Mouse (Mus musculus): ENCODE results near the gene Tac2. TPM values are rescaled to one million over a fixed set of nuclear protein-coding genes. Genes with fewer than 3 reads are reported as not detected.
A peak's percentile ranks its signal among the peaks of the same experiment; 100 is the strongest.

Gene Tac2
- polyA plus RNA-seq, 1 experiment from 2014 or later: 18.4 TPM

GRCm38 (mm10) chr10:127739661-127740161, 15.4 kb downstream of the Tac2 start:
- H3K4me2 ChIP-seq: peak overlapping the region; percentile 83
- WGBS (ENCODE audit: insufficient replicate concordance): under 1% methylated on average over 46 of the region's 55 CpGs
- peak overlapping the region; percentile 79 for H3K27ac ChIP-seq (replicated peaks)
- H3K36me3 ChIP-seq (replicated peaks): peaks cover 35% of the 10 kb centered on the region
- H3K9ac ChIP-seq: peak overlapping the region; percentile 77
- peak overlapping the region; percentile 77 for H3K4me3 ChIP-seq (replicated peaks)
- peaks cover 65% of the 10 kb centered on the region for H3K4me1 ChIP-seq (replicated peaks)
- no peaks in the 10 kb centered on the region; the same call in 1 of the 2 replicates for H3K27me3 ChIP-seq
- ATAC-seq (ENCODE audit: insufficient read depth): peak; percentile 35
- no peaks in the 10 kb centered on the region for H3K9me3 ChIP-seq (replicated peaks)

- Histone ChIP-seq H3K4me1 (replicated peaks) (peaks cover 39% of the 10 kb centered on the region), H3K27ac (replicated peaks) (no peak overlapping the region), H3K9me3 (replicated peaks) (no peaks in the 10 kb centered on the region), H3K4me3 (replicated peaks) (no peak overlapping the region), H3K27me3 (no peaks in the 10 kb centered on the region; the same call in 1 of the 2 replicates), H3K4me2 (no peak overlapping the region), H3K9ac (no peak overlapping the region), H3K36me3 (replicated peaks) (peaks cover 53% of the 10 kb centered on the region)
- no peak for ATAC-seq (ENCODE audit: insufficient read depth)
- 77% methylated on average over 5 of the region's 5 CpGs for WGBS (ENCODE audit: insufficient replicate concordance)
These were observed 20.4 kb downstream of the Tac2 start for GRCm38 (mm10) chr10:127744661-127745060.

DNA sequence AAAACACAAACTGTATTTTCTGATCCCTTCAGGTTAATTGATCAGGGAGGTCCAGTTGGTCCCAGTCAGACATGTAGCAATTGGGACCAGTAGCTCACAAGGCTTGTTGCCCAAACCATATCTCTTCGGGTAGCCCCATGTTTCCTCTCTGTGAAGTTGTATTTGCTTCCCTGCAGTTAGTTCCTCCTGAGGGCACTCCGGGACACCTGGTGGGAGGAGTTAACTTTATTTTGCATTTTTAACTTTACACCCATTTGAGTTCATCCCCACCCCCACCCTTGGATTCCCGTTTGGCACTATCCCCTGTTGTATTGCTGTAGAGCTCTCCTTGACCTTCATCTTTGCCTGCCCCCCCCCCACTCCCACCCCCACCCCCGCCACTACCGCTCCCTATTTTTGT, 21.6 kb downstream of the Tac2 start:
- Histone ChIP-seq H3K27ac (replicated peaks) (no peak overlapping the region), H3K4me2 (no peak overlapping the region), H3K4me1 (replicated peaks) (peaks cover 35% of the 10 kb centered on the region), H3K27me3 (no peaks in the 10 kb centered on the region), H3K4me3 (replicated peaks) (no peak overlapping the region), H3K9me3 (replicated peaks) (no peaks in the 10 kb centered on the region), H3K9ac (no peak overlapping the region), H3K36me3 (replicated peaks) (peaks cover 53% of the 10 kb centered on the region)
- WGBS (ENCODE audit: insufficient replicate concordance): 44% methylated on average over 5 of the region's 5 CpGs
- no peak for ATAC-seq (ENCODE audit: insufficient read depth)

DNA sequence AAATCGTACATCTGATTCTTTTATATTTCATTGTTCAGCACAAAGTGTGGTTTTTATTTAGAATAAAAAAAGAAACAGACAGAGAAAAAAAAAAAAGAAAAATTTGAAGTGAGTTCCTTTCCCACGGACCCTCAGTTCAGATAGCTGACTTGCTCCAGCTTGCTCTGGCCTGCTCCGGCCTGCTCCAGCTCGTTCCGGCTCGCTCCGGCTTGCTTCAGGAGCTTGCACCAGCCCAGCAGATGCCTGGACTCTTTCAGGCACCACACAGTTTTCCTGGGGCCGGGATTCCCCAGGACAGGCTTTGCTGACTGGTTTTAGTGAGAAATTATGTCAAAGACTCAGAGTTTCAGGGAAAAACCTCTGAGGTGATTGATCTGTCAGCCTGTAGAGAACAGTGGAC, 23.0 kb downstream of the Tac2 start:
- H3K9me3 ChIP-seq (replicated peaks): no peaks in the 10 kb centered on the region
- H3K4me2 ChIP-seq: no peak overlapping the region
- no peak for ATAC-seq (ENCODE audit: insufficient read depth)
- 79% methylated on average over 8 of the region's 8 CpGs for WGBS (ENCODE audit: insufficient replicate concordance)
- peaks cover 42% of the 10 kb centered on the region for H3K36me3 ChIP-seq (replicated peaks)
- no peaks in the 10 kb centered on the region for H3K27me3 ChIP-seq
- H3K4me1 ChIP-seq (replicated peaks): peaks cover 32% of the 10 kb centered on the region
- H3K9ac ChIP-seq: no peak overlapping the region
- H3K27ac ChIP-seq (replicated peaks): no peak overlapping the region
- no peak overlapping the region for H3K4me3 ChIP-seq (replicated peaks)

DNA sequence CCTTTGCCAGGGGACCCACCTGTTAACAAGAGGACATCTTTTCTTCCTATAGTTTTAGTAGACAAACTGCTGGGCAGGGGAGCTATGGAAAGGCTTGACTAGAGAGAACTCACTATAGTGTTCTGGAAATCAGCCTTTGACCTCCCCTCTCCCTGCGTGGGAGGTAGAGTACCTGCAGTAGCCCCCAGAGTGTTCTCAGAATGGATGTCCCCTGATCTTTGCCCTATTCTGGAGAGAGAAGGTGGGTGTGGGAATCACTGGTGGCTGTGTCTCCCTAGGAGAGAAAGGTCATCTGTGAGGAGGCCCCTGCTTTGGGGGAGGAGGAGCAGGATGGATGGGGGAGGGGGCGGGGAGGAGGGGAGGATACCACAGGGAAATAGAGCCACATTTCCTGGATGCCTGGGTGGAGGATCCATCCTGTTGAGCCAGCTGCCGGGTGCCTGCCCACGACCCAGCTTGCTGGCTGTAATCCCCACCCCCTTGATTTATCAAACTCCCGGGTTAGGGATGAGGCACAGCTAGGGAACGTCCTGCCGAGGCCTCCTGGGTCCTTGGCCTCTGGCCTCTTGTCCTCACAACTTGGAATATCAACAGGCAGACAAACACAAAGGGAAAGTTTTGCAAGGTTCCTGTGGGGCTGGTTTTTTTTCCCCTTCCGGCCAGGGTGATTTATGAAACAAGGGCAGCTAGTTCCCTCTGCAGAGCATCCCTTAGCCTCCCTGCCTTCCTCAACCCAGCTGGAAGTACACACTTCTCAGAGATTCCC, 24.8 kb downstream of the Tac2 start:
- H3K4me1 ChIP-seq (replicated peaks): peaks cover 32% of the 10 kb centered on the region
- H3K9ac ChIP-seq: no peak overlapping the region
- WGBS (ENCODE audit: insufficient replicate concordance): 19% methylated on average over 8 of the region's 8 CpGs
- H3K27me3 ChIP-seq: no peaks in the 10 kb centered on the region
- no peaks in the 10 kb centered on the region for H3K9me3 ChIP-seq (replicated peaks)
- peaks cover 24% of the 10 kb centered on the region for H3K36me3 ChIP-seq (replicated peaks)
- H3K4me2 ChIP-seq: peak overlapping the region; percentile 37
- H3K4me3 ChIP-seq (replicated peaks): peak overlapping the region; percentile 23; the same call in 1 of the 2 replicates
- H3K27ac ChIP-seq (replicated peaks): peak overlapping the region; percentile 77
- ATAC-seq (ENCODE audit: insufficient read depth): peak; percentile 73

- Histone ChIP-seq H3K9me3 (replicated peaks) (no peaks in the 10 kb centered on the region), H3K27ac (replicated peaks) (peak overlapping the region; percentile 77), H3K9ac (no peak overlapping the region), H3K4me2 (peak overlapping the region; percentile 37), H3K4me1 (replicated peaks) (peaks cover 34% of the 10 kb centered on the region), H3K4me3 (replicated peaks) (peak overlapping the region; percentile 23), H3K27me3 (no peaks in the 10 kb centered on the region), H3K36me3 (replicated peaks) (peaks cover 14% of the 10 kb centered on the region)
- no peak for ATAC-seq (ENCODE audit: insufficient read depth)
- WGBS (ENCODE audit: insufficient replicate concordance): 60% methylated on average over 24 of the region's 24 CpGs
These were observed 26.0 kb downstream of the Tac2 start for GRCm38 (mm10) chr10:127750136-127750777.

DNA sequence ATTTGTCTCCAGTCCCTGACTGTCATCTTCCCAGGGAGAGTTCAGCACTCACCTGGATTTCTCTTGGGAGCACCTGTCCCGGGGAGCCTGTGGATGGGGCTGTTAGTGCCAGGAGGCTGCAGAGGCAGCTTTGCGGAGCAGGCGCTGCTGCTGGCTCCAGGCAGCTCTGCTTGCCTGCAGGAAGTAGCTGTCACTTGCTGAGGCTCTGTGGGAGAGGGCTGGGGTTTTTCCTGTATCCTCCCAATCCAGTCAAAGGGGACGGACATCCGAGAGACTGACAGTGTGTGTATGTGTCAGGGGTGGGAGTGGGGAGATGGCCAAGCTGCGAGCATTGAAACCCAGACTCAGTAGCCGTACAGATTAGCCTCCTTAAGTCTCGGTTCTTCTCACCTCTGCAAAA, 27.3 kb downstream of the Tac2 start, which contains the start of gene Gpr182:
Gene Gpr182, minus strand, starts transcription at position 185 of the 400 bp plus-strand sequence.
- Histone ChIP-seq H3K4me3 (replicated peaks) (peak within 1 kb of the TSS; percentile 23; the same call in 1 of the 2 replicates), H3K9ac (no peak within 1 kb of the TSS), H3K4me1 (replicated peaks) (peaks cover 37% of the 10 kb centered on the region), H3K36me3 (replicated peaks) (peaks cover 7% of the 10 kb centered on the region; the same call in 1 of the 2 replicates), H3K27me3 (no peaks in the 10 kb centered on the region), H3K4me2 (0 out of 2 replicates have a peak within 1 kb of the TSS, but pooled peaks have one; percentile 14), H3K27ac (replicated peaks) (no peak within 1 kb of the TSS; the same call in 1 of the 2 replicates), H3K9me3 (replicated peaks) (no peaks in the 10 kb centered on the region)
- ATAC-seq (ENCODE audit: insufficient read depth): no peak
- 33% methylated on average over 8 of the region's 8 CpGs for WGBS (ENCODE audit: insufficient replicate concordance)

- no peaks in the 10 kb centered on the region for H3K9me3 ChIP-seq (replicated peaks)
- no peak overlapping the region for H3K27ac ChIP-seq (replicated peaks)
- ATAC-seq (ENCODE audit: insufficient read depth): no peak
- peaks cover 35% of the 10 kb centered on the region for H3K4me1 ChIP-seq (replicated peaks)
- no peak overlapping the region for H3K9ac ChIP-seq
- no peak overlapping the region for H3K4me3 ChIP-seq (replicated peaks)
- H3K36me3 ChIP-seq (replicated peaks): no peaks in the 10 kb centered on the region
- no peaks in the 10 kb centered on the region for H3K27me3 ChIP-seq
- 34% methylated on average over 6 of the region's 6 CpGs for WGBS (ENCODE audit: insufficient replicate concordance)
- no peak overlapping the region for H3K4me2 ChIP-seq
These were observed 30.4 kb downstream of the Tac2 start for GRCm38 (mm10) chr10:127754566-127755166.

DNA sequence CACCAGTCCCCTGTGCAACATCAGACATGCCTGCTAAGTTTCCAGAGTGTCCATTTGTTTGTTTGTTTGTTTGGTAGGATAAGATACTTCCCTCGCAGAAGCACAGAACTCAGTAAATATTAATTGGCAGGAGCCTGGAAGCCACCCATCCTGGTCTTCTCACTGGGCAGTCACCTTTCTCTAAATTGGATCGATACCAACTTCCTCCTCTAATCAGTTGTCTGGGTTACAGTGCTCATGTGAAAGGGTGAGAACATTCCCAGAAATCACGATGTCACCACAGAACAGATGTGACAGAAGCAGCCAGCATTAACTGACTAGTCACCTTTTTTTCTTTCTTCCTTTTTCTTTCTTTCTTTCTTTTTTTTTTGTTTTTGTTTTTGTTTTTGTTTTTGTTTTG, 31.0 kb downstream of the Tac2 start:
- no peak overlapping the region for H3K9ac ChIP-seq

GRCm38 (mm10) chr10:127755770-127756468, 31.6 kb downstream of the Tac2 start:
- Histone ChIP-seq H3K27ac (replicated peaks) (no peak overlapping the region), H3K4me2 (peak overlapping the region; percentile 52), H3K27me3 (no peaks in the 10 kb centered on the region), H3K4me3 (replicated peaks) (no peak overlapping the region), H3K9me3 (replicated peaks) (no peaks in the 10 kb centered on the region), H3K36me3 (replicated peaks) (no peaks in the 10 kb centered on the region), H3K4me1 (replicated peaks) (peaks cover 28% of the 10 kb centered on the region), H3K9ac (no peak overlapping the region)
- WGBS (ENCODE audit: insufficient replicate concordance): 17% methylated on average over 17 of the region's 18 CpGs
- ATAC-seq (ENCODE audit: insufficient read depth): peak; percentile 13; the same call in 1 of the 2 replicates

More for the DNA sequence above, 31.0 kb downstream of the Tac2 start:
- H3K4me3 ChIP-seq (replicated peaks): no peak overlapping the region
- 31% methylated on average over 3 of the region's 3 CpGs for WGBS (ENCODE audit: insufficient replicate concordance)
- H3K9me3 ChIP-seq (replicated peaks): no peaks in the 10 kb centered on the region
- no peaks in the 10 kb centered on the region for H3K27me3 ChIP-seq
- 0 out of 2 replicates have a peak overlapping the region, but pooled peaks have one; percentile 19 for H3K27ac ChIP-seq (replicated peaks)
- peaks cover 29% of the 10 kb centered on the region for H3K4me1 ChIP-seq (replicated peaks)
- ATAC-seq (ENCODE audit: insufficient read depth): no peak
- no peak overlapping the region for H3K4me2 ChIP-seq
- H3K36me3 ChIP-seq (replicated peaks): no peaks in the 10 kb centered on the region

All from liver, embryonic 15.5 days (tissue).